Mouse (Mus musculus) limb, embryonic 10.5 days (tissue): ENCODE data around the gene Prss37. TPM values are rescaled to one million over a fixed set of nuclear protein-coding genes. Genes with fewer than 3 reads are reported as not detected.

Experiments used
- DNase-seq: peaks from one replicate; pipeline ENCODE4 v3.0.0-alpha.2; 2017; ENCODE audit warnings: low spot score
- H3K27ac ChIP-seq: fragments of 300-500 bp; sonication (generic); 2 replicates; pipeline ENCODE4 v1.5.1; 2016; ENCODE audit warnings: mild to moderate bottlenecking
- H3K27me3 ChIP-seq: fragments of 300-500 bp; sonication (generic); 2 replicates; pipeline ENCODE4 v1.6.1; 2016; ENCODE audit warnings: low read depth, mild to moderate bottlenecking; ENCODE audit not compliant: poor library complexity, severe bottlenecking
- H3K36me3 ChIP-seq: fragments of 300-500 bp; sonication (generic); 2 replicates; pipeline ENCODE4 v1.6.1; 2016; ENCODE audit warnings: mild to moderate bottlenecking, moderate library complexity
- H3K4me1 ChIP-seq: fragments of 300-500 bp; sonication (generic); 2 replicates; pipeline ENCODE4 v1.6.1; 2016
- H3K4me3 ChIP-seq: fragments of 300-500 bp; sonication (generic); 2 replicates; pipeline ENCODE4 v1.5.1; 2016; ENCODE audit warnings: mild to moderate bottlenecking, moderate library complexity
- H3K9me3 ChIP-seq: fragments of 300-500 bp; sonication (generic); replicated peaks from 2 replicates; pipeline ENCODE4 v1.6.1; 2016; ENCODE audit warnings: mild to moderate bottlenecking
- WGBS: fragments of 180-500 bp; shearing (Covaris S2); methylation state at CpG from one replicate; pipeline ENCODE4 v1.1.7; 2016; 5-methylcytosine and 5-hydroxymethylcytosine counted together
- polyA plus RNA-seq: library from polyadenylated mRNA; unstranded; fragments of >200 nt; fragmentation: Nextera tagmentation; extraction: Ambion mirVana; gene quantifications from 2 replicates; pipeline ENCODE4 v1.2.1, GENCODE M21; 2016

The Prss37 gene
- not detected in 2 replicates for polyA plus RNA-seq

DNA sequence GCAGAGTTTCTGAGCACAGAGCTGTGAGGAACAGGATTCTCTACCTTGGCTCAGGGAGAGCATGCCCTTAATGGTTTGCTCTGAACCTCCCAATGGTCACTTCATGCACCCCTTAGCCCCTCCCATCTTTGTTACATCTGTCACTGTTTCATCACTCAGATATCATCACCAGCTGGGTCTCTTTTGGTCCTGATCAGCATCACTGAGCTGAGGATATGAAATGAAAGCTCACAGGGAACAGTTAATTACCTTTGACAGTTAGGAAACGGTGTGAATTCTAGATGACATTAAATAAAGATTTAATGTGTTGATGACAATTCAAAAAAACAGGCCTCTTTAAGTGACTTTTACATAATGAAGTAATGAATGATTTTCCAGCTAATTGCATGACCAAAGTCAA lies at the start of gene Prss37:
Prss37 (minus strand) TSS at position 101 of the 400 bp plus-strand sequence.
- no peaks in the 10 kb centered on the region for H3K27me3 ChIP-seq
- H3K36me3 ChIP-seq, result no peaks in the 10 kb centered on the region
- no peak within 1 kb of the TSS for H3K4me3 ChIP-seq
- H3K27ac ChIP-seq, result no peak within 1 kb of the TSS
- WGBS, result 80% methylated on average over 1 of the region's 1 CpGs
- no peaks in the 10 kb centered on the region for H3K4me1 ChIP-seq
- no peak for DNase-seq
- H3K9me3 ChIP-seq, result no peaks in the 10 kb centered on the region

DNA sequence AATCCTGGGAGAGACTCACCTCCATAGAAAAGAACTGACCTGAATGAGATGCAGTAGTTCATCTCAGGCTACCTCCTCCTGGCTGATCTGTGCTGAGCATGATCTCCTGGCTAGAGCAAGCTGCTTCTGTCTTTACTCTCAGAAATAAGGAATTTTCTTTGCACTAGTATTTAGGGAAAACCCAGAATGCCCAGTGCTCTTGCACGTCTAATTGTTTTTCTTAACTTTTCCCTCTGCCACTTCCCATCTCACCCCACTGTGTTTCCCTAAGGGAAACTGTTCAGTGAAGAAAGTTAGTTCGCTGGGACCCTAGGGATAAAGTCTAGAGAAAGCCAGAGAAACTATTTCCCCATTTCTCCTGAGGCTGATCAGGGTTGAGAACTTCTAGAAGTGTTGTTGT lies 35.6 kb upstream of the Prss37 start, which contains the start of gene Olfr461:
Olfr461 (minus strand) TSS at position 101 of the 400 bp plus-strand sequence.
- WGBS, result 87% methylated on average over 2 of the region's 2 CpGs
- no peaks in the 10 kb centered on the region for H3K9me3 ChIP-seq
- no peaks in the 10 kb centered on the region for H3K4me1 ChIP-seq
- no peak for DNase-seq
- no peaks in the 10 kb centered on the region for H3K36me3 ChIP-seq
- no peak within 1 kb of the TSS for H3K4me3 ChIP-seq
- no peaks in the 10 kb centered on the region for H3K27me3 ChIP-seq
- H3K27ac ChIP-seq, result no peak within 1 kb of the TSS

- WGBS, result 87% methylated on average over 10 of the region's 10 CpGs
- Histone ChIP-seq H3K27me3 (no peaks in the 10 kb centered on the region), H3K4me3 (no peak overlapping the region), H3K9me3 (no peaks in the 10 kb centered on the region), H3K27ac (no peak overlapping the region), H3K4me1 (no peaks in the 10 kb centered on the region), H3K36me3 (no peaks in the 10 kb centered on the region)
- DNase-seq, result no peak
Measured at GRCm38 (mm10) chr6:40544690-40545089, 25.4 kb upstream of the Prss37 start.

- no peaks in the 10 kb centered on the region for H3K27me3 ChIP-seq
- H3K27ac ChIP-seq, result no peak within 1 kb of the TSS
- no peaks in the 10 kb centered on the region for H3K4me1 ChIP-seq
- no peaks in the 10 kb centered on the region for H3K9me3 ChIP-seq
- 92% methylated on average over 3 of the region's 3 CpGs for WGBS
- DNase-seq, result no peak
- no peaks in the 10 kb centered on the region for H3K36me3 ChIP-seq
- H3K4me3 ChIP-seq, result no peak within 1 kb of the TSS
Measured at GRCm38 (mm10) chr6:40493229-40493628, 26.1 kb downstream of the Prss37 start, which contains the start of gene Tas2r108. Gene Tas2r108, plus strand, starts transcription at chr6:40493529.

- Histone ChIP-seq H3K36me3 (no peaks in the 10 kb centered on the region), H3K27ac (no peak within 1 kb of the TSS), H3K4me1 (no peaks in the 10 kb centered on the region), H3K4me3 (no peak within 1 kb of the TSS), H3K9me3 (no peaks in the 10 kb centered on the region), H3K27me3 (no peaks in the 10 kb centered on the region)
- DNase-seq, result no peak
Measured at GRCm38 (mm10) chr6:40490933-40491332, 28.4 kb downstream of the Prss37 start, which contains the start of gene Tas2r137. Gene Tas2r137, plus strand, starts transcription at chr6:40491233.

GRCm38 (mm10) chr6:40482318-40482717 lies 37.0 kb downstream of the Prss37 start:
- Histone ChIP-seq H3K4me1 (no peaks in the 10 kb centered on the region), H3K27me3 (no peaks in the 10 kb centered on the region), H3K36me3 (peaks cover 75% of the 10 kb centered on the region), H3K9me3 (no peaks in the 10 kb centered on the region), H3K4me3 (no peak overlapping the region), H3K27ac (no peak overlapping the region)
- 96% methylated on average over 5 of the region's 5 CpGs for WGBS
- no peak for DNase-seq

DNA sequence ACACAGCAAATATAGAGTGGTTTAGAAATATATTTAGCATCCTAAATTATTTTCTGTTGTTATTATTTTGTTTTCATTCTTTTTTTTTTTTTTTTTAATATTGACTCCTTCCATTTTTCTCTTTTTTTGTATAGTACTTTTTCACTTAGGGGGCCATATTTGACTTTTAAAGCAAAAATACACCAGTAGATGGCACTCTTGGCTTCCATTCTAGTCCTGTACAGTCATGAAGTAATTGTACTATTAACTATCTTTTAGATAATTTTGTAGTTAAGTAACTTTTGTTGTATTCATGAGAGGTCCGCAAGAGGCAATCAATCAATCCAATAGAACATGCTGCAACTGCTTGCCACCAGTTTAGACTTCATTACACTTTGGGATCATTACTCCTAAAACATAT lies 39.6 kb downstream of the Prss37 start:
- no peak overlapping the region for H3K4me3 ChIP-seq
- no peak overlapping the region for H3K27ac ChIP-seq
- peaks cover 89% of the 10 kb centered on the region for H3K36me3 ChIP-seq
- no peaks in the 10 kb centered on the region for H3K4me1 ChIP-seq
- no peaks in the 10 kb centered on the region for H3K27me3 ChIP-seq
- 90% methylated on average over 1 of the region's 1 CpGs for WGBS
- no peak for DNase-seq
- no peaks in the 10 kb centered on the region for H3K9me3 ChIP-seq

GRCm38 (mm10) chr6:40476132-40476531 lies 43.2 kb downstream of the Prss37 start:
- Histone ChIP-seq H3K36me3 (peaks cover 73% of the 10 kb centered on the region), H3K27ac (no peak overlapping the region), H3K4me3 (no peak overlapping the region), H3K9me3 (no peaks in the 10 kb centered on the region), H3K27me3 (no peaks in the 10 kb centered on the region), H3K4me1 (peaks cover 7% of the 10 kb centered on the region)
- WGBS, result 88% methylated on average over 4 of the region's 4 CpGs
- no peak for DNase-seq

DNA sequence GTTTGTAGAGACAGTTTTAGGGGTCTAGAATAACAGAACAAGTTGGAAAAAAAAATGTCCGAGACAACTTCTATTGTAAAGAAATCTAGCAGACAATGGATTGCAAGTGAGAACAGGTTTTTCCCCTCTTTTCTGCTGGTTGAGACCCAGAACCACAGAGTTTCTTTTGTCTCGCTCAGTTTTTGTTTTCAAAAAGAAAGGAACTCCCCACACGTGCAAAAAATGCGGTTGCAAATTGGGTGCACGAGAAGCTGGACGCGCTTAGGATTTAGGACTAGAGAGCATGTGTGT lies 47.6 kb downstream of the Prss37 start:
- H3K4me3 ChIP-seq, result peak overlapping the region; percentile 74
- H3K4me1 ChIP-seq, result peaks cover 7% of the 10 kb centered on the region
- H3K27me3 ChIP-seq, result no peaks in the 10 kb centered on the region
- peaks cover 39% of the 10 kb centered on the region for H3K36me3 ChIP-seq
- H3K9me3 ChIP-seq, result no peaks in the 10 kb centered on the region
- peak; percentile 39 for DNase-seq
- H3K27ac ChIP-seq, result peak overlapping the region; percentile 97
- WGBS, result under 1% methylated on average over 7 of the region's 7 CpGs

GRCm38 (mm10) chr6:40470916-40471719 lies 48.2 kb downstream of the Prss37 start, which contains the start of gene Ssbp1:
Gene Ssbp1, plus strand, starts transcription at chr6:40471352.
- H3K36me3 ChIP-seq, result peaks cover 34% of the 10 kb centered on the region

DNA sequence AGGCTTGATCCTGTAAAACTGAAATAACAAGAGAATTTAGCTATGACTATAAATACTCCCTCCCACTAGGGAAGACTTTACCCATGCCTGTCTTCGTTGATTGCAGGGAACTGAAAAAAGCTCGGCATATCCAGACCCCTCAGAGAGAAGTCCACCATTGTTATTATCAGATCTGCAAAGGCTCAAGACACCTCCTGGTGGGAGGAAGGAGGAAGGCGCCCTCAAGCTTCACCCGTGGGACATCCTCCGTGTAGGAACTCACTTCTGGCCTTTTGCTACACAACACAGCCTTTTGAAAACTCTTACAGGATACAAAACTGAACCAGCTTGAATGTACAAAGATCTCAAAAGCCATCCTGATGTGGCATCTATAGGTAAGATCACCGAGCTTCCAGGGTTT lies 53.6 kb downstream of the Prss37 start:
- Histone ChIP-seq H3K36me3 (no peaks in the 10 kb centered on the region), H3K27ac (no peak overlapping the region), H3K4me1 (no peaks in the 10 kb centered on the region), H3K4me3 (no peak overlapping the region), H3K27me3 (no peaks in the 10 kb centered on the region), H3K9me3 (no peaks in the 10 kb centered on the region)
- 65% methylated on average over 6 of the region's 6 CpGs for WGBS
- DNase-seq, result no peak

More at GRCm38 (mm10) chr6:40470916-40471719, 48.2 kb downstream of the Prss37 start, which contains the start of gene Ssbp1:
- Histone ChIP-seq H3K27me3 (no peaks in the 10 kb centered on the region), H3K9me3 (no peaks in the 10 kb centered on the region), H3K4me1 (peaks cover 7% of the 10 kb centered on the region), H3K27ac (peak within 1 kb of the TSS; percentile 97), H3K4me3 (peak within 1 kb of the TSS; percentile 74)
- peak; percentile 96 for DNase-seq
- WGBS, result under 1% methylated on average over 54 of the region's 54 CpGs
